Mouse (Mus musculus) megakaryocyte, embryonic 14.5 days (primary cell): ENCODE results near the gene Samd3.

Experiments
- FLI1 ChIP-seq: IDR thresholded peaks from 2 replicates; pipeline ENCODE4 v1.6.1; 2012; ENCODE audit warnings: low read length, inconsistent platforms, mixed read lengths
- GATA1 ChIP-seq: IDR thresholded peaks from 3 replicates; pipeline ENCODE4 v1.6.1; 2012; ENCODE audit warnings: mixed read lengths, low read length, inconsistent platforms, borderline replicate concordance

DNA sequence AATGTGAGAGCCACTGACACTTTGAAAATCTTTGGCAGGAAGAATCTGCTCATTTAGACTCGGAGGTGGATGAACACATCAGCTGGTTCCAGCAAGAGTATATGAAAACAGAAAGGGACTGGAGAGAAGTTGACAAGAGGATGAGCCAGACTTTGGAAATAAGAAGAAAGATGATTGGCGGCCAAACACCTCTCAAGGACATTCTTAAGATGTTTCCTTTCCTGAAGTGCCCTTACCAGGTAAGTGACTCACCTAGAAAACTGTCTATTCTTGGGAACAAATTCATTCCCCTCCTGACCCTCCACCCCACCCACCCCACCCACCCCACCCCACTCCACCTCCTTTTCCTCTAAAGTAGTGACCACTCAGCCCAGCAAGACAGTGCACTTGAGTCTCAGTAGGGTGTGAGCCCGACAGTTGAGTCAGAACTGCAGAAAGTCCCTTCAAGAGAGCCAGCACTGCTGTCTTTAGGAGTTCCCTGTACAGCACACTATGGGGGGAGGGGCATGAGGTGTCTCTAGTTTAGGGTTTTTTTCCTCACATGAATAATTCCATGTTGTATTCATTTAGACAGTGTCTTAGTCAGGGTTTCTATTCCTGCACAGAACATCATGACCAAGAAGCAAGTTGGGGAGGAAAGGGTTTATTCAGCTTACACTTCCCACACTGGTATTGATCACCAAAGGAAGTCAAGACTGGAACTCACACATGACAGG is 34.4 kb downstream of the Samd3 start:
- TF ChIP-seq GATA1, result no peak
- TF ChIP-seq FLI1, result no peak
